Mouse (Mus musculus): ENCODE measurements at regions not wholly inside any gene's neighbourhood (a gene's known extent, or its start where the extent isn't known, plus 50 kb on each side); places are given as distances from the start of the nearest gene placed in this dataset.

GRCm38 (mm10) chr2:180854349-180855004 is 66.3 kb downstream of the Ythdf1 start:
- peaks cover 44% of the 10 kb centered on the region for H3K4me1 ChIP-seq (replicated peaks)
- H3K9me3 ChIP-seq = no peaks in the 10 kb centered on the region
- peaks cover 28% of the 10 kb centered on the region for H3K27me3 ChIP-seq (ENCODE audit: insufficient read depth, poor library complexity, severe bottlenecking)
- 0 out of 2 replicates have a peak, but pooled peaks cover 5% of the 10 kb centered on the region for H3K36me3 ChIP-seq
- peak overlapping the region; percentile 87 for H3K27ac ChIP-seq
- 5% methylated on average over 8 of the region's 8 CpGs for WGBS
- DNase-seq (ENCODE audit: low spot score) = no peak
- H3K4me3 ChIP-seq = peak overlapping the region; percentile 44

- H3K27ac ChIP-seq = no peak overlapping the region
- 0 out of 2 replicates have a peak, but pooled peaks cover 3% of the 10 kb centered on the region for H3K4me1 ChIP-seq (replicated peaks)
- no peaks in the 10 kb centered on the region for H3K9me3 ChIP-seq
- H3K4me3 ChIP-seq = no peak overlapping the region
- no peak for DNase-seq (ENCODE audit: low spot score)
- H3K36me3 ChIP-seq = 0 out of 2 replicates have a peak, but pooled peaks cover 5% of the 10 kb centered on the region
- WGBS = 84% methylated on average over 8 of the region's 8 CpGs
- H3K27me3 ChIP-seq (ENCODE audit: insufficient read depth, poor library complexity, severe bottlenecking) = peaks cover 1% of the 10 kb centered on the region; the same call in 1 of the 2 replicates
Observed at GRCm38 (mm10) chr2:180847497-180847896, 70.8 kb upstream of the Bhlhe23 start.

- peaks cover 10% of the 10 kb centered on the region for H3K36me3 ChIP-seq
- H3K4me3 ChIP-seq = no peak overlapping the region
- no peaks in the 10 kb centered on the region; the same call in 1 of the 2 replicates for H3K9me3 ChIP-seq
- no peak for DNase-seq (ENCODE audit: low spot score)
- 0 out of 2 replicates have a peak, but pooled peaks cover 3% of the 10 kb centered on the region for H3K4me1 ChIP-seq (replicated peaks)
- no peaks in the 10 kb centered on the region for H3K27me3 ChIP-seq (ENCODE audit: insufficient read depth, poor library complexity, severe bottlenecking)
- WGBS = 40% methylated on average over 5 of the region's 5 CpGs
- H3K27ac ChIP-seq = no peak overlapping the region
Observed at GRCm38 (mm10) chr2:180845011-180845410, 68.3 kb upstream of the Bhlhe23 start.

DNA sequence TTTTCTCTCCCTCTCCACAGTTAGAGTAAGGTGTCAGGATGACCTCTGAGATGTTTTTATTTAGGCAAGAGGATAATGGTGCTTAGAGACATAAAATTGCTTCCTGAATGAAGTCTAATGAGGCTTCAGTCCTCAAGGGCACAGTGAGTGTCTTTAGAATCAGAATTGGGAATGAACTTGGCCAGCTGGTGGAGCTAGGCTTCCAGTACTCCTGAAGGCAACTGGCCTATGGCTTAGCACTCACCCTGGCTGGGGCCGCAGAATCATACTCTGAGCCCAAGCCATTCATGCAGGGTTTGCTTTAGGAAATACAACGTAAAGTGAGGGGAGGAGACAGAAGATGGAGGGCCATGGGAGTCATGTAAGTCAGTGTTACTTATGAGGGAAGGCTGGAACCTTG is 67.0 kb upstream of the Bhlhe23 start:
- 80% methylated on average over 2 of the region's 2 CpGs for WGBS
- no peaks in the 10 kb centered on the region; the same call in 1 of the 2 replicates for H3K9me3 ChIP-seq
- H3K4me1 ChIP-seq (replicated peaks) = 0 out of 2 replicates have a peak, but pooled peaks cover 3% of the 10 kb centered on the region
- H3K27ac ChIP-seq = no peak overlapping the region
- peaks cover 10% of the 10 kb centered on the region for H3K36me3 ChIP-seq
- H3K4me3 ChIP-seq = no peak overlapping the region
- H3K27me3 ChIP-seq (ENCODE audit: insufficient read depth, poor library complexity, severe bottlenecking) = no peaks in the 10 kb centered on the region
- DNase-seq (ENCODE audit: low spot score) = no peak

GRCm38 (mm10) chr2:180839126-180839525 is 62.4 kb upstream of the Bhlhe23 start:
- Histone ChIP-seq H3K4me3 (no peak overlapping the region), H3K36me3 (peaks cover 10% of the 10 kb centered on the region), H3K27ac (no peak overlapping the region), H3K4me1 (replicated peaks) (peaks cover 21% of the 10 kb centered on the region), H3K9me3 (no peaks in the 10 kb centered on the region; the same call in 1 of the 2 replicates), H3K27me3 (ENCODE audit: insufficient read depth, poor library complexity, severe bottlenecking) (no peaks in the 10 kb centered on the region)
- WGBS = 89% methylated on average over 4 of the region's 4 CpGs
- DNase-seq (ENCODE audit: low spot score) = no peak

DNA sequence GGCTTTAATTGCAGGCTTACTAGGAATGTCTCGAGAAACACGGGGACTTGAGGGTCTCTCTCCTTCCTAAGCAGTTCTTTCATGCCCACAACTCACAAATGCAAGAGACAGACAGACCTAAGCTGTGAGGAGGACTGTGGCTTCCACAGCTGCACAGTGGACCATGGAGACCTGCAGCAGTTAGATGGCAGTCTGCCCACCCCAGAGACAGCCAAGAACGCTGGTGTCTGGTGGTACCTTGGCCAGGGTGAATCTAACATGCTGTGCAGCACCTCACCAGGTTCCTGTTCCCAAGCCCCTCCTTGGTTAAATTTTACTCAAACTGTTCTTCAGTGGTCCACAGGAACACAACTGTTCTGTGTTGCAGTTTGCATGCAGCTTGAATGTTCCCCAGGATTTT is 61.3 kb upstream of the Bhlhe23 start:
- Histone ChIP-seq H3K4me1 (replicated peaks) (peaks cover 21% of the 10 kb centered on the region), H3K27ac (no peak overlapping the region), H3K27me3 (ENCODE audit: insufficient read depth, poor library complexity, severe bottlenecking) (no peaks in the 10 kb centered on the region), H3K4me3 (no peak overlapping the region), H3K36me3 (peaks cover 12% of the 10 kb centered on the region), H3K9me3 (no peaks in the 10 kb centered on the region; the same call in 1 of the 2 replicates)
- DNase-seq (ENCODE audit: low spot score) = no peak
- WGBS = 75% methylated on average over 3 of the region's 3 CpGs

DNA sequence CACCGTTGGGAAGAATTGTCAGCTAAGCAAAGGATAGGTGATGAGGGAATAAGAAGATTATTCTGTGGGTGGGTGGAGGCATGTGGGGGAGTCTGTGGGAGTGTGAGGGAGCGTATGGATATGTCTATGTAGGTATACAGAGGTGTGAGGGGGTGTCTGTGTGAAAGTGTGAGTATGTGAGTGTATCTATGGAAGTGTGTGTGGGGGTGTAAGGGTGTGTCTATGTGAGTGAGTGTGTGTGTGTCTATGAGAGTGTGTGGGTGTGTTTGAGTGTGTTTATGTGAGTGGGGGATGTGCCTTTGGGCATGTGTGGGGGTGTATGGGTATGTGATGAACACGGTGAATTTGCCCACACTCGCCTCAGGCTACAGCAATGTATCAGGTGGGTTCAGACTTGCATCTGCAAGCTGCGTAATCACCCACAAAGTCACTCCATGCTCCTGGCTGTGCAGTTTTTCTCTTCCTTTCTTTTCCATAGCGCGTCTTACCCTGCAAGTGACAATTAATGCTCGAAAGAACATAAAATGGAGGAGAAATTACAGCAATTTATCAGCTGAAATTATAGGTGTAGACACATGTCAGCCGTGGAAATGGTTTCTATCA is 60.7 kb upstream of the Bhlhe23 start:
- H3K9me3 ChIP-seq = no peaks in the 10 kb centered on the region; the same call in 1 of the 2 replicates
- H3K36me3 ChIP-seq = peaks cover 12% of the 10 kb centered on the region
- H3K27ac ChIP-seq = no peak overlapping the region
- WGBS = 82% methylated on average over 9 of the region's 9 CpGs
- H3K4me1 ChIP-seq (replicated peaks) = peaks cover 21% of the 10 kb centered on the region
- H3K27me3 ChIP-seq (ENCODE audit: insufficient read depth, poor library complexity, severe bottlenecking) = no peaks in the 10 kb centered on the region
- DNase-seq (ENCODE audit: low spot score) = no peak
- H3K4me3 ChIP-seq = no peak overlapping the region

DNA sequence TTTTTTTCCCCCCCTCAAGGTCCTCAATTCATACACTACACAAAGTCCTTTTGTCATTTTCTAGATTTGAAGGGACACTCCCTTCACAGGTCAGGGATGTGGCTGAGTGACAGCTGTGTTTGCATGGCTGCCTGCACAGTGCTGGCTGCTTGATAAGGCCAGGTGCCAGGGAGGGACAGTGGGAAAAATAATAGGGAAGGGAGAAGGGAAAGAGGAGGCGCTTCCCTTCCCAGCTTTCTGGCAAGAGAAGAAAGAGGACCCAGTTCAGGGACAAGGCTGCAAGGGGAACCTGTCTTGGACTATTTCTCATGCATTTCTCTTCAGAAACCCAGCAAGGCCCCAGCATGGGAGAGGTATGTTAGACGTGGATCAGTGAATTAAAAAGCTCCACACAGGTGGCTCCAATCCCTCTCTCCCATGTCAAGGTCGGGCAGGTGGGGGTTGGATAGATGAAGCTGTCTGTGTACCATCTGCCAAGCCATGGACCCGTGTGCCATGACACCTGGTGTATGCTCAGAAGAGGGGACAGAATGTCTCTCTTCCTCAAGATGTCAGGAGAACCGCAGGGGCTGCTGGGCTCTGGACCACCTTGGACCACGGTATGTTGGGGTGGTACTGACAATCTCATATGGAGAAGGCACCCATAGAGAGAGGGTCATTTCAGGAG is 59.4 kb upstream of the Bhlhe23 start:
- peaks cover 21% of the 10 kb centered on the region for H3K4me1 ChIP-seq (replicated peaks)
- 76% methylated on average over 6 of the region's 6 CpGs for WGBS
- no peak for DNase-seq (ENCODE audit: low spot score)

GRCm38 (mm10) chr2:180832711-180833110 is 56.0 kb upstream of the Bhlhe23 start:
- 0 out of 2 replicates have a peak, but pooled peaks cover 2% of the 10 kb centered on the region for H3K36me3 ChIP-seq
- H3K27ac ChIP-seq = no peak overlapping the region
- H3K27me3 ChIP-seq (ENCODE audit: insufficient read depth, poor library complexity, severe bottlenecking) = no peaks in the 10 kb centered on the region
- H3K4me3 ChIP-seq = no peak overlapping the region
- H3K4me1 ChIP-seq (replicated peaks) = peaks cover 21% of the 10 kb centered on the region
- 85% methylated on average over 7 of the region's 7 CpGs for WGBS
- no peaks in the 10 kb centered on the region for H3K9me3 ChIP-seq
- no peak for DNase-seq (ENCODE audit: low spot score)

More for the DNA sequence above, 59.4 kb upstream of the Bhlhe23 start:
- Histone ChIP-seq H3K9me3 (no peaks in the 10 kb centered on the region; the same call in 1 of the 2 replicates), H3K27ac (no peak overlapping the region; the same call in 1 of the 2 replicates), H3K27me3 (ENCODE audit: insufficient read depth, poor library complexity, severe bottlenecking) (no peaks in the 10 kb centered on the region), H3K36me3 (peaks cover 10% of the 10 kb centered on the region), H3K4me3 (no peak overlapping the region)

- 78% methylated on average over 2 of the region's 2 CpGs for WGBS
- Histone ChIP-seq H3K9me3 (no peaks in the 10 kb centered on the region), H3K27ac (no peak overlapping the region), H3K36me3 (0 out of 2 replicates have a peak, but pooled peaks cover 2% of the 10 kb centered on the region), H3K27me3 (ENCODE audit: insufficient read depth, poor library complexity, severe bottlenecking) (no peaks in the 10 kb centered on the region), H3K4me3 (no peak overlapping the region), H3K4me1 (replicated peaks) (peaks cover 13% of the 10 kb centered on the region)
- DNase-seq (ENCODE audit: low spot score) = no peak
Observed at GRCm38 (mm10) chr2:180830607-180831006, 53.9 kb upstream of the Bhlhe23 start.

DNA sequence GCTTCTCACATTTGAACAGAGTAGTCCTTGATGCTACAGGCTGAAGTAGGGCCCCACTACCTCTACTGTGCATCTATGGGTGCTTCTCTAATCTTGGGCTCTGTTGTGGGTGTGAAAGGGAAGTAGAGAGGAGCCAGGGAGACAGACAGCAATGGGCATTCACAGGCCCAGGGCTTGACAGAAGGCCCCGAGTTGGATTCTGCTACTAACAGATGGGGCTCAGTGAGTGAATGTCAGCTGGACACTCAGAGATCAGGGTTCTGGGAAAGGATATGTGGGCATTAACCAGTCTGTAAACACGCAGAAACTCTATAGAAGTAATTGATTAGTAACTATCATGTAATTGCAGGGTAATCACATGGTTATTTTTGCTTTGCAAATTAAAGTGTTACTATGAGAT is 51.4 kb upstream of the Bhlhe23 start:
- Histone ChIP-seq H3K27me3 (ENCODE audit: insufficient read depth, poor library complexity, severe bottlenecking) (0 out of 2 replicates have a peak, but pooled peaks cover 6% of the 10 kb centered on the region), H3K27ac (no peak overlapping the region), H3K36me3 (no peaks in the 10 kb centered on the region), H3K9me3 (no peaks in the 10 kb centered on the region), H3K4me1 (replicated peaks) (peaks cover 18% of the 10 kb centered on the region), H3K4me3 (no peak overlapping the region)
- DNase-seq (ENCODE audit: low spot score) = no peak
- 81% methylated on average over 2 of the region's 2 CpGs for WGBS

DNA sequence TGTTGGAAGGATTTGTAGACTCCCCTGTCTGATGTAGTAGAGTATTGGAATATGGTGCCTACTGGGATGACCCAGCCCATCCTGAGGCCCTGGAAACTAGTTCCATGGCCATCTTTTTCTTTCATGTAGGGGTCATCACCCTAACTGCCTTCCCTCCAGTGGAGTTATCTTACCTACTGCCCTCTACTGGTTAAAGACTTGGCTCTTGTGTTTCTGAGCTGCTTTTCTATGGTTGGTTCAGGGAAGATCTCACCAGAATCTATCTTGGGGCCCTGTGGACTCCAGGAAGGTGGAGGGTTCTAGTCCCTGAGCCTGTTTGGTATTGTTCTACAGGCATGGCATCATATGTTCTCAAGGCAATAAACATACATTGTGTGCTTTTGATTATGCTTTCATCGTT is 50.0 kb upstream of the Bhlhe23 start:
- H3K27ac ChIP-seq = no peak overlapping the region
- H3K4me3 ChIP-seq = no peak overlapping the region
- 0 out of 2 replicates have a peak, but pooled peaks cover 6% of the 10 kb centered on the region for H3K27me3 ChIP-seq (ENCODE audit: insufficient read depth, poor library complexity, severe bottlenecking)
- no peaks in the 10 kb centered on the region for H3K9me3 ChIP-seq
- H3K4me1 ChIP-seq (replicated peaks) = peaks cover 21% of the 10 kb centered on the region
- no peak for DNase-seq (ENCODE audit: low spot score)
- WGBS = 93% methylated on average over 1 of the region's 1 CpGs
- H3K36me3 ChIP-seq = no peaks in the 10 kb centered on the region
